Mouse (Mus musculus): ENCODE results near the gene Sugp1. TPM values are rescaled to one million over a fixed set of nuclear protein-coding genes. Genes with fewer than 3 reads are reported as not detected.

Gene Sugp1
- polyA plus RNA-seq, 1 experiment: 26.4 TPM

DNA sequence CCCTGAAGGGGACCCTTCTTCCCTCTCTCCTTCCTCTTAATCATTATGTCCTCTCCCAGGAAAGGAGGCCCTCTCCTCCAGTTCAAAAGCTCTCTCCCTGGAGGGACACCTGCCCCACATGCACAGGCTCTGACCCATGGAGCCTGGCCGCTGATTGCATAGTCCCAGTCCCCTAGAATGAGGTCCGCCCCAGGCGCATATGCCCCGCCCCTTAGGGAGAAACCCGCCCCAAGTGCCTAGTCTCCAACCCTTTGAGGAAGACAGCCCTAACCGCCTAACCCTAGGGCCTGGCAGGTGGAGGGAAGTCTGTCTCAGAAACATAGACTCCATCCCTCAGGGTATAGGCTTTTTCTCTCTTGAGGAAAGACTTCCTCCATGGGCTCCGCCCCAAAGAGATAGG is 44.6 kb downstream of the Sugp1 start:
- no peak overlapping the region for H3K4me3 ChIP-seq (replicated peaks; ENCODE audit: control insufficient read depth, low read depth, low read length)
- 8% methylated on average over 7 of the region's 7 CpGs for WGBS
- no peak overlapping the region for H3K27ac ChIP-seq (ENCODE audit: control insufficient read depth, insufficient read depth, low read depth, low read length, poor library complexity)
- no peaks in the 10 kb centered on the region for H3K4me1 ChIP-seq (ENCODE audit: control insufficient read depth, insufficient read depth, low read length)
- TF ChIP-seq CTCF (IDR thresholded peaks at IDR 0.05; ENCODE audit: control insufficient read depth, insufficient read depth, low read length) (no peak), POLR2A (IDR thresholded peaks at IDR 0.05; ENCODE audit: borderline replicate concordance, control insufficient read depth, low read depth, low read length) (no peak)

DNA sequence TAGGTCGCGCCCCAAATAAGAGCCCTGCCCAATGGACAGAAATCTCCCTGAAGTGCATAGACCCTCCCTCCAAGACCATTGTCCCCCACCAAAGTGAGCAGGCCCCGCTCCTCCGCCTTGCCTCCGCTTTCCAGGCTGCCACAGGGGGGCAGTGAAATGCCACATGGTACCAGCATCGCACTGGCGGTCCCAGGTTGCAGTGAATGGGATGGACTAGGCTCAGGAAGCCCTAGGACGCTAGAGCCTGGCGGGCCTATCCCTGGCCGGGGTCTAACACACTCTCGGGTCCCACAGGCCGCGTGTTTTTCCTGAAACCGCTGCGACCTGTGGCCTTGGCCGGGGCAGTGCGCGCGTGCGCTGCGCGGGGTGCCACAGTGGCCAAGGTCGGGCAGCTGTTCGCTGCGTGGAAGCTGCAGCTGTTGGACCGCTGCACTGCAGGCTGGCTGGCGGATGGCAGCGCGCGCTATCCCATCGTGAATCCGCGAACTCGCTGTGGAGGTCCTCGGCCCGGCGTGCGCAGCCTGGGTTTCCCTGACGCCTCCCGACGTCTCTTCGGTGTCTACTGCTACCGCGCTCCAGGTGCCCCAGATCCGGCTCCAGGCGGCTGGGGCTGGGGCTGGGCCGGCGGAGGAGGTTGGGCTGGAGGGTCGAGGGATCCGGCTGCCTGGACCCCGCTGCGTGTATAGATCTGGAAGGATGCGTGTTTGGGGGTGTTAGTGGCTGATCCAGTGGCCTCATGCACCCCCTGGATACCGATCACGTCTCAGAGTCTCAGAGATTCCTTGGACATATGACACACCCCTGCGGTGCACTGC is 45.4 kb downstream of the Sugp1 start:
- TF ChIP-seq POLR2A (IDR thresholded peaks at IDR 0.05; ENCODE audit: borderline replicate concordance, control insufficient read depth, low read depth, low read length): no peak
- peak; percentile 49 for TF ChIP-seq CTCF (IDR thresholded peaks at IDR 0.05; ENCODE audit: control insufficient read depth, insufficient read depth, low read length)
- H3K27ac ChIP-seq (ENCODE audit: control insufficient read depth, insufficient read depth, low read depth, low read length, poor library complexity): no peak overlapping the region
- no peak overlapping the region for H3K4me3 ChIP-seq (replicated peaks; ENCODE audit: control insufficient read depth, low read depth, low read length)
- no peaks in the 10 kb centered on the region for H3K4me1 ChIP-seq (ENCODE audit: control insufficient read depth, insufficient read depth, low read length)
- 7% methylated on average over 56 of the region's 56 CpGs for WGBS

- no peak overlapping the region for H3K27ac ChIP-seq (ENCODE audit: control insufficient read depth, insufficient read depth, low read depth, low read length, poor library complexity)
- TF ChIP-seq POLR2A (IDR thresholded peaks at IDR 0.05; ENCODE audit: borderline replicate concordance, control insufficient read depth, low read depth, low read length): no peak
- no peak for TF ChIP-seq CTCF (IDR thresholded peaks at IDR 0.05; ENCODE audit: control insufficient read depth, insufficient read depth, low read length)
- WGBS: 65% methylated on average over 9 of the region's 9 CpGs
These were observed 46.8 kb downstream of the Sugp1 start for GRCm38 (mm10) chr8:70089296-70089960.

DNA sequence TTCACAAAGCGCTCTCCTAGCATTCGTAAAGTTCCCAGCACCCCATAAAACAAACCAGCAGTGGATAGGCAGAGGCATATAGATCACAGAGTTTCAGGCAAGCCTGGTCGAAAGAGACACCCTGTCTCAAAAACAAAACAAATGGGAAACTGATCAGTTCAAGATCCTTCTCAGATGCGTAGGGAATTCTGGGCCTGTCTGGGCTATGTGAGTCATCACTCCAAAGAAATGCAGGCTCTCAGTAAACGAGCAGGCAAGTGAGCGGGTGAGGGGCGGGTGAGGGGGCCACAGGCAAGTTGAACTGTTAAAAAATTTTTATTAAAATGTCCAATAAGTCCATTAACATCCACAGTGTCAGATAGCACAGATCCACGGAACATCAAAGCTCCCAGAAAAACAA is 50.2 kb downstream of the Sugp1 start:
- Histone ChIP-seq H3K4me3 (replicated peaks; ENCODE audit: control insufficient read depth, low read depth, low read length) (no peak overlapping the region), H3K27ac (ENCODE audit: control insufficient read depth, insufficient read depth, low read depth, low read length, poor library complexity) (no peak overlapping the region), H3K4me1 (ENCODE audit: control insufficient read depth, insufficient read depth, low read length) (no peaks in the 10 kb centered on the region)
- WGBS: 74% methylated on average over 8 of the region's 8 CpGs
- no peak for TF ChIP-seq POLR2A (IDR thresholded peaks at IDR 0.05; ENCODE audit: borderline replicate concordance, control insufficient read depth, low read depth, low read length)
- no peak for TF ChIP-seq CTCF (IDR thresholded peaks at IDR 0.05; ENCODE audit: control insufficient read depth, insufficient read depth, low read length)

More at GRCm38 (mm10) chr8:70089296-70089960, 46.8 kb downstream of the Sugp1 start:
- Histone ChIP-seq H3K4me1 (ENCODE audit: control insufficient read depth, insufficient read depth, low read length) (no peaks in the 10 kb centered on the region), H3K4me3 (replicated peaks; ENCODE audit: control insufficient read depth, low read depth, low read length) (no peak overlapping the region)

GRCm38 (mm10) chr8:70099276-70099675 is 56.7 kb downstream of the Sugp1 start:
- Histone ChIP-seq H3K27ac (ENCODE audit: control insufficient read depth, insufficient read depth, low read depth, low read length, poor library complexity) (no peak overlapping the region), H3K4me1 (ENCODE audit: control insufficient read depth, insufficient read depth, low read length) (no peaks in the 10 kb centered on the region), H3K4me3 (replicated peaks; ENCODE audit: control insufficient read depth, low read depth, low read length) (no peak overlapping the region)
- 59% methylated on average over 8 of the region's 8 CpGs for WGBS
- no peak for TF ChIP-seq CTCF (IDR thresholded peaks at IDR 0.05; ENCODE audit: control insufficient read depth, insufficient read depth, low read length)
- TF ChIP-seq POLR2A (IDR thresholded peaks at IDR 0.05; ENCODE audit: borderline replicate concordance, control insufficient read depth, low read depth, low read length): no peak

- H3K4me1 ChIP-seq (ENCODE audit: control insufficient read depth, insufficient read depth, low read length): no peaks in the 10 kb centered on the region
- no peak overlapping the region for H3K27ac ChIP-seq (ENCODE audit: control insufficient read depth, insufficient read depth, low read depth, low read length, poor library complexity)
- no peak overlapping the region for H3K4me3 ChIP-seq (replicated peaks; ENCODE audit: control insufficient read depth, low read depth, low read length)
- 76% methylated on average over 8 of the region's 8 CpGs for WGBS
- TF ChIP-seq POLR2A (IDR thresholded peaks at IDR 0.05; ENCODE audit: borderline replicate concordance, control insufficient read depth, low read depth, low read length) (no peak), CTCF (IDR thresholded peaks at IDR 0.05; ENCODE audit: control insufficient read depth, insufficient read depth, low read length) (no peak)
These were observed 57.6 kb downstream of the Sugp1 start for GRCm38 (mm10) chr8:70100241-70100640.

DNA sequence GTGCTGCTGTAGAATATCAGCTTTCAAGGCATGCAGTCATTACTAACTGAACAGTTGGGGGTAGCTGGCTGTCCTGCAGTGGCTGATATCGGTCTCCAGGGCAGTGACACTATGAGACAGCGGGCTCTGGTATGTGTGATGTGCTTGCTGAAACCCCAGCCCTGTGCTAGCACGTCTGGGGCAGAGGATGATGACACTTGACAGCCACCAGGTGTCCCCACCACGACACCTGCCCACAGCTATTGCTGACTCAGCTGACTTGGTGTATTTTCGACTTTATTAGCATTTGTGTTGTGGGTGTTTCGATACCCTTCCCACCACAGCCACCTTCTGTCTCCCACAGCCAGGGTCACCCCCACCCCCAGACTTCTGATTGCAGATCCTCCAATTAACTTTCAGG is 61.9 kb downstream of the Sugp1 start:
- H3K4me1 ChIP-seq (ENCODE audit: control insufficient read depth, insufficient read depth, low read length): peaks cover under 1% of the 10 kb centered on the region
- 11% methylated on average over 6 of the region's 6 CpGs for WGBS
- TF ChIP-seq POLR2A (IDR thresholded peaks at IDR 0.05; ENCODE audit: borderline replicate concordance, control insufficient read depth, low read depth, low read length) (no peak), CTCF (IDR thresholded peaks at IDR 0.05; ENCODE audit: control insufficient read depth, insufficient read depth, low read length) (peak; percentile 89)
- H3K27ac ChIP-seq (ENCODE audit: control insufficient read depth, insufficient read depth, low read depth, low read length, poor library complexity): no peak overlapping the region
- H3K4me3 ChIP-seq (replicated peaks; ENCODE audit: control insufficient read depth, low read depth, low read length): no peak overlapping the region

DNA sequence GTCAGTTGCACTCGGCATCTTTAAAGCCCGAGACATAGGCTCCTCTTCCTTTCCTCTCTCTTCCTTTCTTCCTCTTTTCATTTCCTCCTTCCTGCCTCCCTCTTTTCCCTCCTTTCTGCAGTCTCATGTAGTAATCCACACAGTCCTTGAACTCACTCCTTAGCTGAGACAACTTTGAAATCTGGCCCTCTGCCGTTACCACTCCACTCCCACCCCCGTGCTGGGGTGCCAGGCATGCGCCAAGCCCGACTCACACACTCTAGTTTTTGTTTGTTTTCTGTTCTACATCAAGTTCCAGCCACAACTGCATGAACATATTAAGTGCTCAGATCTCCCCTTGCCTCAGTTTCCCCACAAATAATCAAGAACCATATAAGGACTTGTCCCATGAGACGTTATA is 62.3 kb downstream of the Sugp1 start:
- Histone ChIP-seq H3K4me3 (replicated peaks; ENCODE audit: control insufficient read depth, low read depth, low read length) (no peak overlapping the region), H3K27ac (ENCODE audit: control insufficient read depth, insufficient read depth, low read depth, low read length, poor library complexity) (no peak overlapping the region), H3K4me1 (ENCODE audit: control insufficient read depth, insufficient read depth, low read length) (peaks cover 2% of the 10 kb centered on the region)
- TF ChIP-seq POLR2A (IDR thresholded peaks at IDR 0.05; ENCODE audit: borderline replicate concordance, control insufficient read depth, low read depth, low read length) (no peak), CTCF (IDR thresholded peaks at IDR 0.05; ENCODE audit: control insufficient read depth, insufficient read depth, low read length) (no peak)
- 45% methylated on average over 7 of the region's 7 CpGs for WGBS
